Mouse (Mus musculus): ENCODE measurements around the gene Grid1. TPM values are rescaled to one million over a fixed set of nuclear protein-coding genes. Genes with fewer than 3 reads are reported as not detected.
A peak's percentile ranks its signal among the peaks of the same experiment; 100 is the strongest.

Gene Grid1
- total RNA-seq, 2 experiments from 2014 or later: 55.1 to 57.2 TPM

GRCm38 (mm10) chr14:35185399-35185798 lies 365.5 kb downstream of the Grid1 start:
- DNase-seq (ENCODE audit: low spot score in 2 of 2): no peak

GRCm38 (mm10) chr14:35192256-35192655 lies 372.3 kb downstream of the Grid1 start:
- Histone ChIP-seq H3K4me3 (no peak overlapping the region), H3K27ac (no peak overlapping the region)
- no peak for TF ChIP-seq CTCF (conservative IDR thresholded peaks at IDR 0.05)
- DNase-seq (ENCODE audit: low spot score in 2 of 2): no peak

More at GRCm38 (mm10) chr14:35185399-35185798, 365.5 kb downstream of the Grid1 start:
- Histone ChIP-seq H3K4me3 (no peak overlapping the region), H3K27ac (peak overlapping the region; percentile 46; the same call in 1 of the 2 replicates)
- no peak for TF ChIP-seq CTCF (conservative IDR thresholded peaks at IDR 0.05)

- no peak for DNase-seq (ENCODE audit: low spot score in 2 of 2)
- no peak overlapping the region for H3K4me3 ChIP-seq
- H3K27ac ChIP-seq: no peak overlapping the region
- no peak for TF ChIP-seq CTCF (conservative IDR thresholded peaks at IDR 0.05)
Observed at GRCm38 (mm10) chr14:35197371-35197770, 377.5 kb downstream of the Grid1 start.

GRCm38 (mm10) chr14:35198447-35198846 lies 378.5 kb downstream of the Grid1 start:
- TF ChIP-seq CTCF (conservative IDR thresholded peaks at IDR 0.05): no peak
- H3K4me3 ChIP-seq: no peak overlapping the region
- no peak for DNase-seq (ENCODE audit: low spot score in 2 of 2)
- no peak overlapping the region for H3K27ac ChIP-seq

- H3K27ac ChIP-seq: no peak overlapping the region
- no peak overlapping the region for H3K4me3 ChIP-seq
- TF ChIP-seq CTCF (conservative IDR thresholded peaks at IDR 0.05): no peak
- no peak for DNase-seq (ENCODE audit: low spot score in 2 of 2)
Observed at GRCm38 (mm10) chr14:35198899-35199298, 379.0 kb downstream of the Grid1 start.

- no peak overlapping the region for H3K27ac ChIP-seq
- DNase-seq (ENCODE audit: low spot score in 2 of 2): no peak
- no peak for TF ChIP-seq CTCF (conservative IDR thresholded peaks at IDR 0.05)
- no peak overlapping the region for H3K4me3 ChIP-seq
Observed at GRCm38 (mm10) chr14:35209444-35209843, 389.5 kb downstream of the Grid1 start.

GRCm38 (mm10) chr14:35219021-35219420 lies 399.1 kb downstream of the Grid1 start:
- no peak for DNase-seq (ENCODE audit: low spot score in 2 of 2)
- TF ChIP-seq CTCF (conservative IDR thresholded peaks at IDR 0.05): no peak
- Histone ChIP-seq H3K27ac (no peak overlapping the region), H3K4me3 (no peak overlapping the region)

- TF ChIP-seq CTCF (conservative IDR thresholded peaks at IDR 0.05): no peak
- Histone ChIP-seq H3K27ac (no peak overlapping the region), H3K4me3 (no peak overlapping the region)
- DNase-seq (ENCODE audit: low spot score in 2 of 2): no peak
Observed at GRCm38 (mm10) chr14:35222196-35222595, 402.3 kb downstream of the Grid1 start.

GRCm38 (mm10) chr14:35227581-35227980 lies 407.7 kb downstream of the Grid1 start:
- Histone ChIP-seq H3K4me3 (no peak overlapping the region), H3K27ac (no peak overlapping the region)
- DNase-seq (ENCODE audit: low spot score in 2 of 2): no peak
- TF ChIP-seq CTCF (conservative IDR thresholded peaks at IDR 0.05): no peak

- H3K4me3 ChIP-seq: no peak overlapping the region
- DNase-seq (ENCODE audit: low spot score in 2 of 2): no peak
- no peak for TF ChIP-seq CTCF (conservative IDR thresholded peaks at IDR 0.05)
Observed at GRCm38 (mm10) chr14:35231384-35231783, 411.5 kb downstream of the Grid1 start.

GRCm38 (mm10) chr14:35242882-35243281 lies 423.0 kb downstream of the Grid1 start:
- no peak for DNase-seq (ENCODE audit: low spot score in 2 of 2)
- no peak for TF ChIP-seq CTCF (conservative IDR thresholded peaks at IDR 0.05)
- Histone ChIP-seq H3K27ac (no peak overlapping the region), H3K4me3 (no peak overlapping the region)

More at GRCm38 (mm10) chr14:35231384-35231783, 411.5 kb downstream of the Grid1 start:
- H3K27ac ChIP-seq: no peak overlapping the region

- no peak overlapping the region for H3K4me3 ChIP-seq
- no peak overlapping the region for H3K27ac ChIP-seq
- DNase-seq (ENCODE audit: low spot score in 2 of 2): no peak
- TF ChIP-seq CTCF (conservative IDR thresholded peaks at IDR 0.05): no peak
Observed at GRCm38 (mm10) chr14:35244776-35245548, 425.1 kb downstream of the Grid1 start.

- H3K27ac ChIP-seq: no peak overlapping the region
- TF ChIP-seq CTCF (conservative IDR thresholded peaks at IDR 0.05): no peak
- no peak for DNase-seq (ENCODE audit: low spot score in 2 of 2)
- no peak overlapping the region for H3K4me3 ChIP-seq
Observed at GRCm38 (mm10) chr14:35250412-35250811, 430.5 kb downstream of the Grid1 start.

GRCm38 (mm10) chr14:35254477-35254876 lies 434.6 kb downstream of the Grid1 start:
- Histone ChIP-seq H3K27ac (no peak overlapping the region), H3K4me3 (no peak overlapping the region)
- DNase-seq (ENCODE audit: low spot score in 2 of 2): no peak
- no peak for TF ChIP-seq CTCF (conservative IDR thresholded peaks at IDR 0.05)
